Mouse (Mus musculus) liver, adult 2 months (tissue): ENCODE results near the gene Txlng.

Experiments
- CTCF ChIP-seq: fragments of 200-500 bp; IDR thresholded peaks from 2 replicates; pipeline ENCODE4 v1.5.1; 2011; ENCODE audit warnings: low read depth, low read length, control low read depth
- POLR2A ChIP-seq: fragments of 200-500 bp; IDR thresholded peaks from 2 replicates; pipeline ENCODE4 v1.6.1; 2011; ENCODE audit warnings: low read length, control low read depth; ENCODE audit not compliant: insufficient read depth; ENCODE audit errors: extremely low read depth

GRCm38 (mm10) chrX:162800371-162800770 lies 28.9 kb downstream of the Txlng start:
- TF ChIP-seq CTCF (peak; percentile 28), POLR2A (no peak)
